Mouse (Mus musculus): ENCODE results near the gene Zzz3. TPM values are rescaled to one million over a fixed set of nuclear protein-coding genes. Genes with fewer than 3 reads are reported as not detected.

Zzz3 gene
- total RNA-seq, 1 experiment from 2014 or later = 113 TPM

- ATAC-seq (replicated peaks in 1 of 2; ENCODE audit: insufficient read depth in 1 of 2, low FRiP score in 2 of 2, low TSS enrichment in 1 of 2, low read depth in 1 of 2, poor library complexity in 2 of 2, severe bottlenecking in 2 of 2) = peak; percentile 75 to 87
Observed at GRCm38 (mm10) chr3:152477796-152478527, 82.7 kb downstream of the Zzz3 start.

GRCm38 (mm10) chr3:152478599-152479435 lies 83.5 kb downstream of the Zzz3 start:
- peak; percentile 38 to 65 for ATAC-seq (replicated peaks in 1 of 2; ENCODE audit: insufficient read depth in 1 of 2, low FRiP score in 2 of 2, low TSS enrichment in 1 of 2, low read depth in 1 of 2, poor library complexity in 2 of 2, severe bottlenecking in 2 of 2)

- no peak for ATAC-seq (replicated peaks in 1 of 2; ENCODE audit: insufficient read depth in 1 of 2, low FRiP score in 2 of 2, low TSS enrichment in 1 of 2, low read depth in 1 of 2, poor library complexity in 2 of 2, severe bottlenecking in 2 of 2)
Observed at GRCm38 (mm10) chr3:152480336-152480735, 85.1 kb downstream of the Zzz3 start.

GRCm38 (mm10) chr3:152482182-152482581 lies 86.9 kb downstream of the Zzz3 start:
- no peak for ATAC-seq (replicated peaks in 1 of 2; ENCODE audit: insufficient read depth in 1 of 2, low FRiP score in 2 of 2, low TSS enrichment in 1 of 2, low read depth in 1 of 2, poor library complexity in 2 of 2, severe bottlenecking in 2 of 2)

- no peak for ATAC-seq (replicated peaks in 1 of 2; ENCODE audit: insufficient read depth in 1 of 2, low FRiP score in 2 of 2, low TSS enrichment in 1 of 2, low read depth in 1 of 2, poor library complexity in 2 of 2, severe bottlenecking in 2 of 2)
Observed at GRCm38 (mm10) chr3:152483800-152484199, 88.5 kb downstream of the Zzz3 start.

GRCm38 (mm10) chr3:152484206-152484605 lies 88.9 kb downstream of the Zzz3 start:
- ATAC-seq (replicated peaks in 1 of 2; ENCODE audit: insufficient read depth in 1 of 2, low FRiP score in 2 of 2, low TSS enrichment in 1 of 2, low read depth in 1 of 2, poor library complexity in 2 of 2, severe bottlenecking in 2 of 2) = no peak

GRCm38 (mm10) chr3:152488964-152489363 lies 93.7 kb downstream of the Zzz3 start:
- no peak for ATAC-seq (replicated peaks in 1 of 2; ENCODE audit: insufficient read depth in 1 of 2, low FRiP score in 2 of 2, low TSS enrichment in 1 of 2, low read depth in 1 of 2, poor library complexity in 2 of 2, severe bottlenecking in 2 of 2)

- no peak for ATAC-seq (replicated peaks in 1 of 2; ENCODE audit: insufficient read depth in 1 of 2, low FRiP score in 2 of 2, low TSS enrichment in 1 of 2, low read depth in 1 of 2, poor library complexity in 2 of 2, severe bottlenecking in 2 of 2)
Observed at GRCm38 (mm10) chr3:152490423-152490822, 95.2 kb downstream of the Zzz3 start.

GRCm38 (mm10) chr3:152492241-152492640 lies 97.0 kb downstream of the Zzz3 start:
- ATAC-seq (replicated peaks in 1 of 2; ENCODE audit: insufficient read depth in 1 of 2, low FRiP score in 2 of 2, low TSS enrichment in 1 of 2, low read depth in 1 of 2, poor library complexity in 2 of 2, severe bottlenecking in 2 of 2) = no peak

- no peak for ATAC-seq (replicated peaks in 1 of 2; ENCODE audit: insufficient read depth in 1 of 2, low FRiP score in 2 of 2, low TSS enrichment in 1 of 2, low read depth in 1 of 2, poor library complexity in 2 of 2, severe bottlenecking in 2 of 2)
Observed at GRCm38 (mm10) chr3:152493813-152494212, 98.5 kb downstream of the Zzz3 start.

GRCm38 (mm10) chr3:152494667-152495360 lies 99.5 kb downstream of the Zzz3 start:
- ATAC-seq (replicated peaks in 1 of 2; ENCODE audit: insufficient read depth in 1 of 2, low FRiP score in 2 of 2, low TSS enrichment in 1 of 2, low read depth in 1 of 2, poor library complexity in 2 of 2, severe bottlenecking in 2 of 2) = no peak

- no peak for ATAC-seq (replicated peaks in 1 of 2; ENCODE audit: insufficient read depth in 1 of 2, low FRiP score in 2 of 2, low TSS enrichment in 1 of 2, low read depth in 1 of 2, poor library complexity in 2 of 2, severe bottlenecking in 2 of 2)
Observed at GRCm38 (mm10) chr3:152495415-152495898, 100.2 kb downstream of the Zzz3 start.

GRCm38 (mm10) chr3:152497084-152497483 lies 101.8 kb downstream of the Zzz3 start:
- ATAC-seq (replicated peaks in 1 of 2; ENCODE audit: insufficient read depth in 1 of 2, low FRiP score in 2 of 2, low TSS enrichment in 1 of 2, low read depth in 1 of 2, poor library complexity in 2 of 2, severe bottlenecking in 2 of 2) = no peak

GRCm38 (mm10) chr3:152497842-152498241 lies 102.6 kb downstream of the Zzz3 start:
- no peak for ATAC-seq (replicated peaks in 1 of 2; ENCODE audit: insufficient read depth in 1 of 2, low FRiP score in 2 of 2, low TSS enrichment in 1 of 2, low read depth in 1 of 2, poor library complexity in 2 of 2, severe bottlenecking in 2 of 2)

- ATAC-seq (replicated peaks in 1 of 2; ENCODE audit: insufficient read depth in 1 of 2, low FRiP score in 2 of 2, low TSS enrichment in 1 of 2, low read depth in 1 of 2, poor library complexity in 2 of 2, severe bottlenecking in 2 of 2) = 0 out of 4 replicates have a peak, but pooled peaks of 1 of the 2 experiments have one; percentile 12
Observed at GRCm38 (mm10) chr3:152498968-152499696, 103.9 kb downstream of the Zzz3 start.

GRCm38 (mm10) chr3:152507900-152508299 lies 112.6 kb downstream of the Zzz3 start:
- no peak for ATAC-seq (replicated peaks in 1 of 2; ENCODE audit: insufficient read depth in 1 of 2, low FRiP score in 2 of 2, low TSS enrichment in 1 of 2, low read depth in 1 of 2, poor library complexity in 2 of 2, severe bottlenecking in 2 of 2)

GRCm38 (mm10) chr3:152508419-152508993 lies 113.2 kb downstream of the Zzz3 start:
- ATAC-seq (replicated peaks in 1 of 2; ENCODE audit: insufficient read depth in 1 of 2, low FRiP score in 2 of 2, low TSS enrichment in 1 of 2, low read depth in 1 of 2, poor library complexity in 2 of 2, severe bottlenecking in 2 of 2) = no peak
